Mouse (Mus musculus): ENCODE measurements around the gene Ube2n. TPM values are rescaled to one million over a fixed set of nuclear protein-coding genes. Genes with fewer than 3 reads are reported as not detected.

The Ube2n gene
- 211 and 302 TPM in 2 replicates for polyA plus RNA-seq (2012; rRNA removed)

GRCm38 (mm10) chr10:95514656-95515292, at the start of gene Ube2n:
TSS of gene Ube2n (plus strand) at chr10:95515145.

DNA sequence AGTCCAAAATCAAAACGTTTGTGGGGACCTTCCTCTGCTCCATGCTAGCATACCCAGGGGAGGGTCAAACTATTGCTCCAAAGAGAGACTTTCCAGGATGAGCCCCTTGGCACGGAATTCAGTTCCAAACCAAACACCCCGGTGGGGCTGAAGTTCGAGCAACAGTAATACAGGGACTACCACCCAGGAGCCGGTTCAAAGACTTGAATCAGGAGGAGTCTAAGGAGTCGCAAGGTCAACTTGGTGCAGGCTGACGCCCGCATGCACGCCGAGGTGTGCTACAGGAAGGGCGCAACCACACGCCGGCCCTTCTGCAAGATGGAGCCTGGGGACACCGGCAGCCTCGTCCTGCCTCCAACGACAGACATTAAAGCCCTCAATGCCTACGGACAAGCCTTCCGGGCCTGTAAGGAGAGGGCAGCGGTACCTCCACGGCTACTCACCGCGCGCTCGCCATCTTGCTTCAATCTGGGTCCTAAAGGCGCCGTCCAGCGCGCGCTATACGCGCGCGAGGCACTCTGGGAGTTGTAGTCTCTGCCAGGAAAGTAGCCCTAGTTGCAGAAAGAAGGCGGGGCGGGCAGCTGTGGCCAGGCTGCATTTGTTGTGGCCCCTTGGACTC, 13.4 kb upstream of the Ube2n start, which contains the start of gene Mrpl42:
Gene Mrpl42 (minus strand): TSS at position 478 of the 619 bp plus-strand sequence.

DNA sequence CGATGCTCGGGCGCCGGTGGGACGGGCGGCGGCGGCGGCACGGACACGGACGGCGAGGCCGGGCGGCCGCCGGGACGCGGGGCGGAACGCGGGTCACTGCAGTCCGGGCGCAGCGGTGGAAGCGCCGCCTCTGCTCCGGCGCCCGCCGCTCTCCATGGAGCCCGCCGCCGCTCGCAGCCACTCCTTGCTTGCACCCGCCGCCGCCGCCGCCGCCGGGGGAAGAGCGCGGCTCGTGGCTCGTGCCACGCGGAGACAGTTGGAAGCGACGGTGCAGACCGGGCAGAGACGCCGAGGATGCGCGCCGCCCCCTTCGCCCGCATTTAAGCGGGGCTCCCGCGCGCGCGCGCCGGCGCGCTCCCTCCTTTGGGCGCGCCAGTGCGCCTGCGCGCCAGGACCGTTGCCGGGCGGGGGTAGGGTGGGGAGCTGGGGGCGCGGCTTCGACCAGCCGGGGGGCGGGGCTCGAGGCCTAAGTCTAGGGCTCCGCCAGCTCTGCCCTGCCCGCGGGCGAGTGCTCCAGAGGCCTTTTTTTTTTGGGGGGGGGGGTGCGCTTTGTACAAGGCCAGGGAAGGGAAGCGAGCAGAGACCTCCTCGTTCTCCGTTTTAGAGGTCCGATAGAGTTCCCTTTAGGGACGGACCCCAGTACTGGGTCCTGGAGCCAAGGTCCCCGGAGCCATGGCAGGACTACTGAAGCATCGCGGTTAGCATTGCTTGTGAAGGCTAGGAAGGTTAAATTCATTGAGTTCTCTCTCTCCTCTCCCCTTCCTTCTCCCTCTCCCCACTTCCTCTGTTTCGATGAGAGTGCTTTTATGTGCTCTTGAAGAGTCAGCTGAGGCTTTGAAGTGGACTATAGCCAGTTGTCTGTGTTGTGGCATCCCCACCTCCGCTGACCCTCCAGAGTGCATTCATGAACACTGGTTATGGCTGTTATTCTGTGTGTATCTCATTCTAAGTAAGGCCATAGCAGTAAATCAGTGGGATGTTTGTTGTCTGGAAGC, 49.2 kb downstream of the Ube2n start, which contains the start of gene Nudt4:
Gene Nudt4 (minus strand): TSS at position 296 of the 995 bp plus-strand sequence.

Other genes with a start within 250 kb of the Ube2n start
- 8.8 and 9.7 TPM in 2 replicates for gene Cradd, start 191.0 kb upstream of the Ube2n start, polyA plus RNA-seq (2012; rRNA removed)
- 21.2 and 22.8 TPM in 2 replicates for gene Socs2, start 98.0 kb upstream of the Ube2n start, polyA plus RNA-seq (2012; rRNA removed)
- gene Mrpl42, start 13.2 kb upstream of the Ube2n start, polyA plus RNA-seq (2012; rRNA removed), result 144 and 224 TPM in 2 replicates
- gene Nudt4, start 49.0 kb downstream of the Ube2n start, polyA plus RNA-seq (2012; rRNA removed), result 66.5 and 97.0 TPM in 2 replicates
- 0.66 TPM in 1 of 2 replicates, not detected in the other for gene Anapc15-ps, start 158.3 kb downstream of the Ube2n start, polyA plus RNA-seq (2012; rRNA removed)